Mouse (Mus musculus) 416B (cell line): Measurements from ENCODE around the gene Nfix.

ENCODE experiments used
- DNase-seq: peaks from one replicate; pipeline ENCODE4 v3.0.0; 2011; ENCODE audit warnings: low read depth

Gene Nfix

DNA sequence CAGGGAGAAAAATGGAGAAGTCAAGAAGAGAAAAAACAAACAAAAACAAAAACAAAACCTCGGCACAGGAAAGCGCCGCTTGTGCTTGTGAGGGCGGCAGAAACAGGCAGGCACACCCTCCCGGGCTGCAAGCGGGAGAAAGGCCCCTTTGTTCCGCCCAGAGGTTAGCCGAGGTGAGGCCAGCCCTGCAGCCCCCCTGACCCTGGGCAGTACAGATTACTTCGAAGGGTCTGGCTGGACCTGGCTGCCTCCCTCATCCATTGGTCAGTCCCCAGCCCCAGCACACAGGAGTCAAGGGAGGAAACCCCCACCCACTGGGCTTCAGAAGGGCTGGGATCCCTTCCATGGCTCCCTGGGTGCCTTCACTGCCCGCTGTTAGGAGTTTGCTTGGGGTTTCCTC lies 61.9 kb downstream of the Nfix start:
- DNase-seq, result no peak

DNA sequence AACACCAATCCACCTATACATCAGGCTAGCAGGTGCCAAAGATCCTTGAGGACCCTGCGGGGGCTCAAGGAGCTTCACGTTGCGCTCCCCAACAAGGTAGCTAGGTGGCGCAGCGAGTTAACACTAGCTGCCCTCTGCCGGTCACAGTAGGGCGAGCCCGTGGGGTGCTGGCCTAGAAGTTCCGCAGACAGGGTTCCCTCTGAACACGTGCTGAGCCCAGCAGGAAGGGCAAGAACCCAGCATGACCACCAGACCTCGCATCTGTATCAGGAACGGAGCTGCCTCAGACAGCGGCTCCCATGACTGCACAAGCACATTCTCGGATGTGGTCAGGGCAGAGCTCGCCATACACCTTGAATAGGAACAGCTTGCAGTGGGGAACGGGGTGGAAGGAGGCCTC lies 62.5 kb downstream of the Nfix start:
- peak; percentile 93 for DNase-seq

DNA sequence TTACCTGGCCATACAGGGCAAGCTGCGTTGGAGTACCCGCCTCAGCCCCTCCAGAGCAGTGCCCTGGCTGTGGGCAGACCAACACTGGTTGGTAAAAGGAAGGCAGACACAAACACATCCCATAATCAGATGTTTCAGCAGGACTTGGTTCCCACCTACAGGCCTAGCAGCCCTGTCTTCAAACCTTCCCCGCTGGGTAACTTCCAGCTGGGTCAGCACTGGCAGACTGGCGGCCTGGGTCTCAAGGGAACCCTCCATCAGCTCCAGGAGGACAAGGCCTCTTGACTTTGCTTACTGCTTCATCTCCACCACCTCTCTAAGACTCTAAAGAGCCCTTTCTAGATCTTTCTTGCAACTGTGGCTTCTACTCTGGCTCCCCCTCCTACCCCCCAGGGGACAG lies 63.6 kb downstream of the Nfix start:
- DNase-seq, result no peak

DNA sequence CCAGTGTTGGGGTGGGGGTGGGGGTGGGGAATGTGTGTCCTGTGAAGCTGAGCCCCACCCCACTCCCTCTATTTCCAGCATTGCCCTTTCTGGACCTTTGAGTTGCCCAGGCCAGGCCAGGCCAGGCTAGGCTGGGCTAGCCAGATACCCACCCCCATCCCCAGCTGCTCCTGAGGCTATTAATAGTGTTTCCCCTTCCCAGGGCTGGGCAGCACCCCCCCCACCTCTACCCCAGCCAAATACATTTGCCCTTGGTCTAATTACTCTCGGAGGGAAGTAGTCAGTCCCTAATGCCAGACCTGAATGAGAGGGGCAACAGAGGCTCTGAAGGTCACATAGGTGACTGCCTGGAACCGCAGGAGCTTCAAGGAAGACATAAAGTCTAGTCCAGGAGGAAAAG lies 64.5 kb downstream of the Nfix start:
- DNase-seq, result no peak

DNA sequence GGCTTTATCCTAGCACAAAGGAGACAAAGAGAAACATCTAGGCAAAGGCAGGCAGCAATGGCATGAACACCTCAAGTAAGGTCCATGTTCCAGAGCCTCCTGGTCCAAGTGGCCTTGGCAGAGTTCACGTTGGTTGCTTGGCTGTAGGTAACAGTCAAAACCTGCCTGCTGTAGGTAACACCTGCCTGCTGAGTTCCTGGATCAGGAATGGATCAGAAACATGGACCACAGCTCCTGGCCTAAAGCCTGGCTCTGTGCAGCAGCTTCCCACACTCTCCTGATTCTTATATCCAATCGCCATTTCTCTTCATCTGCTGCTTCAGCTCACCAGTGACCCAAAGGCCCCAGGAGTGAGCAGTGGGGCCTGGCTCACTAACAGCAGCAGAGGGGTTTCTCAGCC lies 65.5 kb downstream of the Nfix start:
- no peak for DNase-seq

DNA sequence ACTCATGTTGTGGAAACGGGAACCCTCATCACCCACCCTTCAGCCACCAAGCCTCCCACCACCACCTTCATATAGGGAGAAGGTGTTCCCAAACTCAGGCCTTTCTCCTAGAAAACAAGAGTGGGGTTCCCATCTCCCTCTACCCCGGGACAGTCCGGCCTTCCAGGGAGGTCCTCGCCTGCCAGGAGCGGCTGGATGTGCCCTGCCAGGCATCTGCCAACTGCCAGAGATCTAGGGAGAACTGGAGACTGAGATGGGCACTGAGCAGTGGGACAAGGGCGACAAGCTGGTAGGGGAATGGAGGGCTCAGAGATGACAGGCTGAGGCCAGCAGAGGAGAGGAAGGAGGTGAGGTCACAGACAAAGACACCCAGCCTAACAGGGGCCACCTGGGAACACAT lies 66.2 kb downstream of the Nfix start:
- DNase-seq, result no peak

DNA sequence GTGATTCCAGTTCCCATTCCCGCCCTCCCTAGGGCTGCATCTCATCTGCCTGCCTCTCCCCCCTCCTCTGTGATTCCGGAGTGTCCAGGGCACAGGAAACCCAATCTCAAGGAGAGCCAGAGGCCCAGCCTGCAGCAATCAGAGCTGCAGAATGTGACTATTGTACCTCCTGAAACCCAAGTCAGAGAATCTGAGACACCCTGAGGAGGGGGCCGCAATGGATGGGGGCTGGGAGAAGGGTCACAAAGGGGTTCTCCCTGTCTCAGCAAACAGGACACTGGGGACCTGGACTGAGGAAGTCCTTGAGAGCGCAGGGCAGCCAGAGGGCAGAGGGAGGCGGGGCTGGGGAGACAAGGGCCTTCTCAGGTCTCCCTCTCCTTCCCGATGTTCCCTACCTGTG lies 67.1 kb downstream of the Nfix start:
- no peak for DNase-seq

DNA sequence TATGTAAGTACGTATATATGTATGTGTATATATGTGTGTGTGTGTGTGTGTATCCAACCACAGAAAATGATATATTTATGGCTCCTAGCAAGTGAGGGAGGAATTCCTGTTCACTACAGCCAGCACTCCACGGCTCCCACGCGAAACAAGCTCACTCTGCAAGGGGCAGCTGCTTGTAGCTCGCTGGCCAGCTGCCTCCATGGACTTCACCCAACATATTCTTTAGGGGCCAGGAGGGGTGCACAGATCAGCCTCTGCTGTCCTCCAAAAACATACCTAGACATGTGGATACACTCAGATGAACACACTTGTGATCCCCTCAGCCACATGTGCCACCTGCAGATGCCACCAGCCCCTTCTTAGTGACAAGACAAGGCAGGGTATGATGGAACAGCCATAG lies 67.6 kb downstream of the Nfix start:
- DNase-seq, result no peak

DNA sequence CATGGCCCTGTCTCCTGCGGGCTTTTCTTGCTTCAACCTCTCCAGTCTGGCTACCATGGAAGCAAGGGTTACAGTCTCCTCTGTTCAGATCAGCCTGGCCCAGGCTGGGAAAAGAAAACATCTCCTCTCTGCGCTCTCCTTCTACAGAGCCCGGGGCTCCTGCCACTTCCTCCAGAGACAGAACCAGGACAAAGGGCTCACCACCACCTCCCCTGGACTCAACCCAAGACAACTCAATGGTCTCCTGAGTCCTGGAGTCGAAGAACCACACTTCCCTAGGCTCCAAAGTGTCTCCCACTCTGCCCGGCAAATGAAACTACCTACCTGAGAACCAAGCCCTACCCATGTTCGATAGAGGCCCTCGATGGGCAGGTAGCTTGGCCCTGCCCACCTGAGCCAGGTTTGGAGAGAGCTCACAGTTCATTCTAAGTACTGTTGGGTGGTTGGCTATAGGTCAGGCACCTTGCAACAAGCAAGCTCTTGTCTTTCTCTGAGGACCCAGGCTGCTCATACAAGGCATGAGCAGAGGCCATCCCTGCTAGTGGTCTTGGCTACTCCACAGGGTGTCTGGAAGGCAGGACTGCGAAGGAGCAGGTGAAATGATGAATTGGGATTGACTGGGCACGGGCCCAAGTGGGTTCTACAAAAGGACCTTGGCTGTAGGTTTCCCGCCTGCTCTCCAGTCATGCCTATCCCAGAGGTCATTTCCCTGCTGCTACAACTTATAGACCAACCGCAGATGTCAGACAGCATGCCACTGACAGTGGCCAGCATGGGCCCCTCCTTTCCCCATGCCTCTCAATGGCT lies 68.6 kb downstream of the Nfix start:
- DNase-seq, result peak; percentile 26

DNA sequence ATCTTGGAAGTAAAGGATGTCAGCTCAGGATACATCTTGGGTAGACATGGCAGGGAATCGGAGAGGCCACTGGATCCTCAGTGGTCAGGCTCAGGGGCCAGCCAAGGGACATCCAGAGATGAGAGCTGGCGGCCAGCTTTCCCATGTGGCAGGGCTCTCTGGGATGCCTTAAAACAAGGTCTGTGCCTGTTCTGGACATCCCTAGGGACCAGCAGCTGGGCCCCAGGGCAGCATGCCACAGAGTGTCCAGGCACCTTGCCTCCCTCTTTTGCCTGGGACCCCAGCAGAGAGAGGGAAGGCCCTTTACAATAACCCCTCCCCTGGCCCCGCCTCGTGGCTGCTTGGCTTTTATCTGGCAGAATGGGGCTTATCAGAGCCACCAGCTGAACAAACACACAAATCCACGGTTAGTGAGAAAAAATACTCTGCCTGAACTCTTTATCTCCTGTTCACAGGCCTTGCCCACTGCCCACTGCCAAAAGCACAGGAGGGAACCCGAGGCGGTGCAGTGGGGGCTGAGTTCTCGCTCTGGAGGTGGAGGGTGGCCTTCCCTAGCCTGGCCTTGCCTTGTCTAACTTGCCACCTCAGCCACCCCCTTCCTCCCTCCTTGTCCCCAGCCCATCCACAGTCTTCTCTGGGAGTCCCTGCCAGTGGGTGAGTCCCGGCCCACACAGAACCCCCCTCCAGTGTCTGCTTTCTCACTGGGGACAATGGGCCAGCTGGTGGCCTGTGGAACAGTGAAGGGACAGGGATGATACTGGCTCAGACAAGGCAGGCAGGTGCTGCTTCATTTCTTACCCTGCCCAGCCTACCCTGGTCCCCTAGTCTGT lies 69.4 kb downstream of the Nfix start:
- peak; percentile 95 for DNase-seq

DNA sequence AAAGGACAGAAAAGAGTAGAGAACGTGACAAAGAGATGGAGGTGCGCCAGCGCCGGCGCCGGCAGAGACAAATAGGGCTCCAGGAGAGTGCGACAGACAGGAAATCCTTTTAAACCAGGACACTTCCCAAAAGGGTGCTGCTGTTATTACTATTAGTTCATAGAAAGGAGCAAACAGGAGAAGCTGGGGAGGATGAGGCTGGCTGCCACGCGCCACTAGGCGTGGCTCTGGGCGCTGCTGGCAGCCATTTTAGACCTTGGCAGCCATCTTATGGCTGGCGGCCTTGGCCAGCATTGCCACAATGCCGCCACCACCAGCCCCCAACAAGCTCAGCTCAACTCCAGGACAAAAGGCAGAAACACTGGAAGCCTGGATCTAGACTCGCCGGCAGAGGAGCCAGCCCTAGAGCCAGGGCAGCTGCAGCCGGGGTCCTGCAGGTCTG lies 70.2 kb downstream of the Nfix start:
- DNase-seq, result peak; percentile 36

DNA sequence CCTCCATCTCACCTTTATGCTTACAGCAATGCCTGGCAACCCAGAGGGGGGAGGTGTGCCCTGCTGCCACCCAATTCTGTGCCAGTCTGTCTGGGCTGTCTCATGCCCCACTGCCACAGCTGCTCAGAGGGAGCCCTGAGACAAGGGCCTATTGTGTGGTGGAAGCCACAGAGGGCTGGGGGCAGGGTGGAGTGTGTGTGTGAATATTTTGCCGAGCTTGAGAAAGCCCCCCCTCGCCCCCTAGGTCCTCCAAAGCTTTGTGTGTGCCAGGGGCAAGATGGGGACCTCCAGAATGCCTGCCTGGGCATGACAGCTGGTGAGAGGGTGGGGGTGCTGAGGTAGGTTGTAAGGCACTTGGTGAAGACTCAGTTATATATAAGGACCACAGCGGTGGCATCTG lies 71.7 kb downstream of the Nfix start:
- DNase-seq, result no peak

DNA sequence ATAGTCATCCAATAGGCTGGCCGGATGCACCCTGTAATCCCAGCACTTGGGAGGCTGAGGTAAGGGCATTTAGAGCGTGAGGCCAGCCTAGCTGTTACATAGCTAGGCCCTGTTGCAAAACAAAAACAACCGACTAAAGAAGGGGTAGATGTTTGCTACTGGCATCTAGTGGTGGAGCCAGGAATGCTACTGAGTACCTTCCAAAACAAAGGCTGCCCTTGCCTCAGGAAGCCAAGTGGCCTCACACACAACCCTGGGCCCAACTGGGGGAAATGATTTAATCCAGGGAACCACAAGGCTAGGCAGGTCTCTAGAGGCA lies 74.2 kb downstream of the Nfix start:
- peak; percentile 94 for DNase-seq

DNA sequence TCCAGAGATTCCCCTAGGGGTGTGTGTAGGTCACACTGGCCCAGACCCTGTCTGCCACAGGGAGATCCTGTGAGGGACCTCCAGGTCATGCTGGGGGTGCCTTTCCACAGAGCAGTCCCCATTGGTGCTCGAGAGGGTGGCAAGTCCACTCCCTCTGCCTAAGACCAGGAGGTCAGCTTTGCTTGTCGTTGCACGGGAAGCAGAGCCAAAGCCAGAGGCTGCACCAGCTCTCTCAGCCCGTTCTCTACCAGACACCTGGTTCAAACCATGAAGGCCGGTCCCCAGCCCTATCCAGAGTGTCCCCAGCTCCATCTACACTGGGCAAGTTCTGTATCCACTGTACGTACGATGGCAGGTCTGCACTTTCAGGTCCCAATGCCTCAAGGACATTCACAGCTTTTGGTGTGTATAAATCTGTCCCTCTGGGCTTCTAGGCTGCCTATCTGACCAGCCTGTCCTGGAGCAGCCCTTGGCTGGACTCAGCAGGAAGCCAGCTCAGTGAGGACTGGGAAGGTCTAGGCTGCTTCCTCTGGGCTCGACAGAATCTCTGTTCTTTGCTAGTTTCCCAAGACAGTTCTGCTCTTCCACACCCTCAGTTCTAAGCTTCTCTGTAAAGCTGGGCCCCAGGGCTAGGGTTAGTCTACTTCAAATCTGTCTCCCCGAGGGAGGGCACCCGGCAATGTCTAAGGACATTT lies 74.8 kb downstream of the Nfix start:
- DNase-seq, result no peak

DNA sequence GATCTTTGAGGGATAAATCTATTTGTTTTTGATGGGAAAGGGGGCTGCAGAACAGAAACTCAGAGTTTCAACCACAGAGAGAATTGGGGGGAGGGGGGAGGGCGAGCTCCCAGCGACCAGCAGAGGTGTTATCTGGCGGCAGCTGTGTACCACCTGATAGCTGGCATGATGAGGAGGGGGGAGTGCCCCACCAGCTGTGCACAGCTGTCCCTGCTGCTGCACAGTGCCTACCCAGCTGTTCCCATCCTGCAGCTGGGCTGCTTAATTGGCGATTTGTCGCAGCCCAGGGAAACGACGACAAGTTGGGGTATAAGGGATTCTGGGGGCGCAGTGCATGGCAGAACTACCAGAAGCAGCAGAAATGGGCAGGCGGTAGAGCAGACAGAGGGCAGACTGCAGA lies 75.5 kb downstream of the Nfix start:
- no peak for DNase-seq

DNA sequence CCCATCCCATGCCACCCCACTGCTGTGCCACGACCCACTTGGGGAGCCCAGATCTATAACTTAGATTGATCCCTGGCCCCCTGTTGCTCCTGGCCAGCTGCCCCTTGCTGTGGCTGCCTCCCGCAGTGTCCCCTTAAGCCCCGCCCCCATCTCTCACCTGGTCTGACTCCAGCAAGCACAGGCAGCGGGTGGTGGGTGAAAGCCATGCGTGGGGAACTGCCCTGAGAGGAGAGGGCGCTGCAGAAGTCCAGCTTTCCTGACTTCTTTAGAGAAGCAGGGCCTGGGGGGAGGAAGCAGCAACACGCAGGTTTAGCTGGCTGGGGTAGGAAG lies 76.6 kb downstream of the Nfix start:
- DNase-seq, result no peak

DNA sequence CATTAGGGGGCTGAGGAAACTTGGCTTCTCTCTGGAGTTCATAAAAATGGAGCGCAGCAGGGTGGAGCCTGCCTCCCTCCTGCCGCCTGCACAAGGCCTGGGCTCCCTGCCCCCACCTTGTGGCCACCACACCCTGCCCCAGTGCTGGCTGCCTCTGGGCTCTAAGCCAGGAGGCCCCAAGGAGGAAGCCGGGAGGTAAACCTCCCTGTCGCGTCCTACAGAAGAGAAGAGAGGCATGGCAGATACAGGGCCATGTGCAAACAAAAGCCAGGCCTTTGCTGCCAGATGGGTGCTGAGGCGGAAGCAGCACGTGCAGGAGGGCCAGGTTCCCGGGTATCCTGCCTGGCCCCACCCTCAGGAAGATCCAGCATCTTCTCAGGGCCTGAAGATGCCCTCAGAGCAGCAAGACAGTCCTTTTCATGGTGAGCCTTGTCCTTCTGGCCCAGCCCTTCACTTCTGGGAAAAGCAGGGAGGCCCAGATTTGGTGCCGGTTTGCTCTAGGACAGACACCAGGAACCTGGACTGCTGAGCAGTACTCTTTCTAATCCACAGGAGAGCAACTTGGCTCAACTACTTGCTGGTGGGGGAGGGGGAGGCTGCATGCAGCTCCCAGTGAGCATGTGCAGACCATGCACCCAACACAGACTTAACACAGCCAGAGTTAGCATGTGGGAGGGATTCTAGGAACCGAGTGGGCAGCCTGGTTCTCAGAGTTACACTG lies 77.1 kb downstream of the Nfix start, which contains the start of gene G430095P16Rik:
Gene G430095P16Rik (plus strand): TSS at position 158 of the 721 bp plus-strand sequence.
- peak; percentile 93 for DNase-seq

DNA sequence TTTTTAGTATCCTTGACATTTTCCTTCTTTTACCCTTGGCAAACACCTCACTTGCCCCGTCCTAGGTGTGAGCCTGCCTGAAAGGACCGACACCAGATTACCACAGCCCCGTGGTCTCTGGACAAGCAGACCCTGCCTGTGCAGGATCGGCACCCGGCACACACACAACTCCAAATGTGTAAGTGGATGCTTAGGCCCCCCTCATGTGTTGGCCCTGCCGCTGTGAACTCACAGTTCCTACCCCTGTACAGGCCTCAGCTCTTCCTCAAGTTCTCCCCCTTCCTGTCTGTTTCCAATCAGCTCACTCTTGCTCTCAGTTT lies 77.7 kb downstream of the Nfix start:
- no peak for DNase-seq

DNA sequence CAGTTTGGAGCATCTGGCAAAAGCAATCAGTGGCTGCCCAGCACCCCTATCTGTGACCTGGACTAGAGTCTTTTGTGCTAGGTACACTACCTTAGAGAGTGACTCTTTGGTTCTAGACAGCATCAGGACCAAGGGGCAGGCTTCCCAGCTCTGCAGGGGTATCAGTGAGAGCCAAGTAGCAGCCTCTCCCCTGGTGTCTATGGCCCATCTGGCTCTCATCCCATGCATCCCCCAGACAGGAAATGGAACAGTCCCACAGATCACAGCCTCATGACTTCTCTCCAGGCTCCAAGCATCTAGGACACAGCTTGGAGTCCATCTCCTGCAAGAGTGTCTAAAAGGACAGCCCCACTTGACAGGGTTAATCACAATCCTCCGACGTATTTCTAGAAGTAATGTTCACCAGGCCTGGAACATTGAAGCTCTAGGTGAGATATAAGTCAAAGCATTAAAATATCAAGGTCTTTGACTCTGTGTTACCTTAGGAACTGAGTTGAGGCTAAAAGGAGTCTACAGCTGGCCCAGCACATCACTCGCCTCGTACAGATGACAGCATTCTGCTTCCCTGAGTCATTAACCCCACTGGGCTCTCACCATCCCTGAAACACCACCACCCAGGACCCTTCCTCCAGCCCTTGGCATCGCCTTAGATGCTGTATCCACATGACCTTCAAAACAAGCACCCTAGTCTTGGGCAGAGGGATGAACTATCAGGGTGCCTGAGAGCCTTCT lies 81.0 kb downstream of the Nfix start:
- no peak for DNase-seq

DNA sequence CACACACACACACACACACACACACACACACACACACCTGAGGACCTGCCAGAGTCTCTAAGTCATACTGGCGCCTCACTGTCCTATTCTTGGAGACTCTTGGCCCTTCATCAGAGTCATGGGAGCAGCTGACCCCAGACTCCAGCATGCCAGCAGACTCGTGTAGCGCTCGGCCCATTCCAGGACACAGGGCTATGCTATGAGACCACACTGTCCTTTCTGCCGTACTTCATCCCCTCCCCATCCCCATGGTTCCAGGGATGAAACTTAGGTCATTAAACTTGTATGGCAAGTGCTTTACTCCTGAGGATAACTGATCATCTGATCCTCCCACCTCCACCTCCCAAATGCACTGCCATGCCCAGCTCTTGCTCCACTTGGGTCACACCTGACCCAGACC lies 81.7 kb downstream of the Nfix start:
- DNase-seq, result no peak

DNA sequence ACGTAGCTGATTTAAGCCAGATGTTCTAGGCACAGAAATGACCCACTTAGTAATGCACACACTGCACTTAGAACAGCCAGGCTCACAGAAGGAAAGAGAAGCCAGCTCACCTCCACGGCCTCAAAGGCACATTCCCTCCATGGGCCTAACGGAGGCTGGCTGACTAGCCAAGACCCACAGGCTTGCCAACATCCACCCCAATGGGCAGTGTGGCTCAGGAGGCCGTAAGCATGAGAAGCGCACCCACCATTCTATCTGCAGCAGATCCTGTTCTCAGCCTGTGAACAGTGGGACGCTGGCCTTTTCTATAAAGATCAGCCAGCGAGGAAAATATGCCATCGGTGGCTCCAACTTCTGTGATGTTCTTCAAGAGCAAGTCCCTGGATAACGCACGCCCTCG lies 83.4 kb downstream of the Nfix start:
- DNase-seq, result no peak
